Mouse (Mus musculus) intestine, embryonic 14.5 days (tissue): ENCODE measurements around the gene Tepp. TPM values are rescaled to one million over a fixed set of nuclear protein-coding genes. Genes with fewer than 3 reads are reported as not detected.
A peak's percentile ranks its signal among the peaks of the same experiment; 100 is the strongest.

Experiments used
- ATAC-seq: fragments of 200-750 bp; cut with Nextera tagmentation; replicated peaks from 2 replicates; pipeline ENCODE4 v1.8.0; 2017; ENCODE audit warnings: low read depth, moderate number of reproducible peaks, moderate TSS enrichment, moderate library complexity; ENCODE audit not compliant: low FRiP score, low TSS enrichment
- DNase-seq: peaks from one replicate; pipeline ENCODE4 v3.0.0-alpha.2; 2018; ENCODE audit warnings: low spot score
- H3K27ac ChIP-seq: fragments of 300-500 bp; sonication (generic); 2 replicates; pipeline ENCODE4 v1.5.1; 2014; ENCODE audit warnings: low read depth, mild to moderate bottlenecking, control low read depth
- H3K27me3 ChIP-seq: fragments of 300-500 bp; sonication (generic); replicated peaks from 2 replicates; pipeline ENCODE4 v1.6.1; 2014; ENCODE audit warnings: low read length, control low read depth; ENCODE audit not compliant: control insufficient read depth, insufficient read depth
- H3K36me3 ChIP-seq: fragments of 300-500 bp; sonication (generic); 2 replicates; pipeline ENCODE4 v1.6.1; 2014; ENCODE audit warnings: low read length, control low read depth; ENCODE audit not compliant: control insufficient read depth, insufficient read depth
- H3K4me1 ChIP-seq: fragments of 300-500 bp; sonication (generic); replicated peaks from 2 replicates; pipeline ENCODE4 v1.6.1; 2014; ENCODE audit warnings: low read length, control low read depth, mixed read lengths; ENCODE audit not compliant: control insufficient read depth, insufficient read depth
- H3K4me2 ChIP-seq: fragments of 300-500 bp; sonication (generic); 2 replicates; pipeline ENCODE4 v1.6.1; 2014; ENCODE audit warnings: low read length
- H3K4me3 ChIP-seq: fragments of 300-500 bp; sonication (generic); 2 replicates; pipeline ENCODE4 v1.5.1; 2014; ENCODE audit warnings: low read depth, low read length, control low read depth, mixed read lengths
- H3K9ac ChIP-seq: fragments of 300-500 bp; sonication (generic); 2 replicates; pipeline ENCODE4 v1.6.1; 2014; ENCODE audit warnings: mild to moderate bottlenecking, low read length
- H3K9me3 ChIP-seq: fragments of 300-500 bp; sonication (generic); 2 replicates; pipeline ENCODE4 v1.6.1; 2016; ENCODE audit warnings: low read length, control low read depth; ENCODE audit not compliant: control insufficient read depth
- WGBS: fragments of 180-500 bp; shearing (Covaris S2); extraction: QIAGEN DNeasy Blood & Tissue Kit; methylation state at CpG from one replicate; pipeline ENCODE4 v1.1.7; 2014; 5-methylcytosine and 5-hydroxymethylcytosine counted together
- polyA plus RNA-seq: library from polyadenylated mRNA; unstranded; fragments of >200 nt; fragmentation: Nextera tagmentation; extraction: Ambion mirVana; gene quantifications from 2 replicates; pipeline ENCODE4 v1.2.1, GENCODE M21; 2014

Gene Tepp
- polyA plus RNA-seq, 1 experiment from 2014 or later, result not detected

GRCm38 (mm10) chr8:95369581-95370326, 59.4 kb downstream of the Tepp start:
- H3K4me2 ChIP-seq, result peak overlapping the region; percentile 53
- WGBS, result 35% methylated on average over 20 of the region's 20 CpGs
- DNase-seq, result peak; percentile 77
- no peaks in the 10 kb centered on the region for H3K9me3 ChIP-seq
- H3K4me1 ChIP-seq, result peaks cover 10% of the 10 kb centered on the region
- peak; percentile 74 for ATAC-seq
- H3K4me3 ChIP-seq, result peak overlapping the region; percentile 25; the same call in 1 of the 2 replicates
- peaks cover 18% of the 10 kb centered on the region; the same call in 1 of the 2 replicates for H3K36me3 ChIP-seq
- peak overlapping the region; percentile 51; the same call in 1 of the 2 replicates for H3K27ac ChIP-seq
- no peaks in the 10 kb centered on the region for H3K27me3 ChIP-seq
- H3K9ac ChIP-seq, result peak overlapping the region; percentile 25; the same call in 1 of the 2 replicates

GRCm38 (mm10) chr8:95373389-95374002, 63.1 kb downstream of the Tepp start:
- Histone ChIP-seq H3K9ac (no peak overlapping the region), H3K9me3 (no peaks in the 10 kb centered on the region), H3K27ac (no peak overlapping the region), H3K4me3 (no peak overlapping the region), H3K4me1 (peaks cover 18% of the 10 kb centered on the region), H3K27me3 (no peaks in the 10 kb centered on the region), H3K36me3 (peaks cover 13% of the 10 kb centered on the region; the same call in 1 of the 2 replicates), H3K4me2 (no peak overlapping the region)
- WGBS, result 69% methylated on average over 12 of the region's 12 CpGs
- no peak for DNase-seq
- ATAC-seq, result no peak

- peaks cover 13% of the 10 kb centered on the region; the same call in 1 of the 2 replicates for H3K36me3 ChIP-seq
- no peak overlapping the region for H3K9ac ChIP-seq
- H3K4me3 ChIP-seq, result no peak overlapping the region
- WGBS, result 79% methylated on average over 3 of the region's 3 CpGs
- H3K9me3 ChIP-seq, result no peaks in the 10 kb centered on the region
- no peaks in the 10 kb centered on the region for H3K27me3 ChIP-seq
- peaks cover 14% of the 10 kb centered on the region for H3K4me1 ChIP-seq
- ATAC-seq (no peak), DNase-seq (no peak)
- H3K27ac ChIP-seq, result no peak overlapping the region
- H3K4me2 ChIP-seq, result no peak overlapping the region
Measured at GRCm38 (mm10) chr8:95374429-95374828, 64.1 kb downstream of the Tepp start.

- 80% methylated on average over 7 of the region's 7 CpGs for WGBS
- H3K27me3 ChIP-seq, result no peaks in the 10 kb centered on the region
- no peak overlapping the region for H3K9ac ChIP-seq
- H3K9me3 ChIP-seq, result no peaks in the 10 kb centered on the region
- no peak overlapping the region for H3K4me3 ChIP-seq
- ATAC-seq (no peak), DNase-seq (no peak)
- H3K4me1 ChIP-seq, result peaks cover 9% of the 10 kb centered on the region
- no peak overlapping the region for H3K4me2 ChIP-seq
- peaks cover 12% of the 10 kb centered on the region; the same call in 1 of the 2 replicates for H3K36me3 ChIP-seq
- H3K27ac ChIP-seq, result no peak overlapping the region
Measured at GRCm38 (mm10) chr8:95375374-95375930, 65.1 kb downstream of the Tepp start.

Other genes starting within 250 kb of the Tepp start
- gene Katnb1, start 229.4 kb upstream of the Tepp start, polyA plus RNA-seq, result 18.5 and 20.5 TPM in 2 replicates
- 11.6 and 21.6 TPM in 2 replicates for gene Kifc3, start 107.8 kb upstream of the Tepp start, polyA plus RNA-seq
- gene Cngb1, start 4.0 kb upstream of the Tepp start, polyA plus RNA-seq, result 0.30 and 0.81 TPM in 2 replicates
- 7.7 and 8.2 TPM in 2 replicates for gene Zfp319, start 21.4 kb downstream of the Tepp start, polyA plus RNA-seq
- gene Usb1, start 21.7 kb downstream of the Tepp start, polyA plus RNA-seq, result 39.0 and 41.6 TPM in 2 replicates
- gene Mmp15, start 41.7 kb downstream of the Tepp start, polyA plus RNA-seq, result 21.4 and 22.2 TPM in 2 replicates
- 157 and 159 TPM in 2 replicates for gene Cfap20, start 124.3 kb downstream of the Tepp start, polyA plus RNA-seq
- 17.5 and 20.7 TPM in 2 replicates for gene Csnk2a2, start 179.5 kb downstream of the Tepp start, polyA plus RNA-seq
- 0.27 TPM in 1 of 2 replicates, not detected in the other for gene Ccdc113, start 223.5 kb downstream of the Tepp start, polyA plus RNA-seq